21 mouse cellular contexts compared by ENCODE assay signal in genomic region chr17:11515619-11516018, GRCm38 (mm10).
"Had no signal": no experiment of that assay in that cellular context is flagged by ENCODE, and none has a peak within 500 bp of the region (broad histone marks: within the 10 kb centered on the region; RNA-seq: fewer than 3 reads in every experiment).

No protein-coding gene starts in this region.

- DNase-seq: cerebellum, adult 18-20 months; cerebellum, adult 2 months; cerebellum, adult 8-10 months; cerebellum, adult 9-10 months; cerebellum, adult 9-11 months; cerebellum, postnatal 10 days; cerebellum, postnatal 14 days; cerebellum, postnatal 25 days; cerebellum, postnatal 36 days; embryo, embryonic 11 days; forebrain, postnatal 0 days; gastrocnemius, adult 2 months; gastrocnemius, postnatal 10 days; gastrocnemius, postnatal 14 days; gastrocnemius, postnatal 25 days; heart, adult 18-20 months; heart, adult 2 months had no signal

- ATAC-seq: forebrain, embryonic 13.5 days; forebrain, embryonic 14.5 days; forebrain, embryonic 15.5 days; forebrain, embryonic 16.5 days; forebrain, postnatal 0 days had no signal
